Mouse (Mus musculus) kidney, adult 2 months (tissue): ENCODE data around the gene Ccnj.

Source experiments
- CTCF ChIP-seq: fragments of 200-500 bp; conservative IDR thresholded peaks from 2 replicates; pipeline ENCODE4 v1.5.1; 2011; ENCODE audit warnings: low read depth, mild to moderate bottlenecking, control low read depth, low read length, moderate library complexity, mixed read lengths; ENCODE audit not compliant: insufficient read depth, insufficient read length
- POLR2A ChIP-seq: fragments of 200-500 bp; IDR thresholded peaks from one replicate; pipeline ENCODE4 v1.6.1; 2011; ENCODE audit warnings: low read depth, low read length, control low read depth

GRCm38 (mm10) chr19:40817901-40818532 lies 13.1 kb upstream of the Ccnj start:
- TF ChIP-seq POLR2A (no peak), CTCF (no peak)
